Mouse (Mus musculus) small intestine, adult 2 months (tissue): ENCODE data around the gene Clic4.

Source experiments
- CTCF ChIP-seq: fragments of 200-500 bp; IDR thresholded peaks from 2 replicates; pipeline ENCODE4 v1.5.1; 2012; ENCODE audit warnings: low read depth, mild to moderate bottlenecking, control low read depth, inconsistent platforms, low read length, moderate library complexity, mixed read lengths; ENCODE audit not compliant: insufficient replicate concordance, insufficient read length; ENCODE audit errors: extremely low read depth
- POLR2A ChIP-seq: fragments of 200-500 bp; IDR thresholded peaks from 2 replicates; pipeline ENCODE4 v1.6.1; 2012; ENCODE audit warnings: low read depth, mild to moderate bottlenecking, control low read depth, inconsistent platforms, low read length, moderate library complexity

DNA sequence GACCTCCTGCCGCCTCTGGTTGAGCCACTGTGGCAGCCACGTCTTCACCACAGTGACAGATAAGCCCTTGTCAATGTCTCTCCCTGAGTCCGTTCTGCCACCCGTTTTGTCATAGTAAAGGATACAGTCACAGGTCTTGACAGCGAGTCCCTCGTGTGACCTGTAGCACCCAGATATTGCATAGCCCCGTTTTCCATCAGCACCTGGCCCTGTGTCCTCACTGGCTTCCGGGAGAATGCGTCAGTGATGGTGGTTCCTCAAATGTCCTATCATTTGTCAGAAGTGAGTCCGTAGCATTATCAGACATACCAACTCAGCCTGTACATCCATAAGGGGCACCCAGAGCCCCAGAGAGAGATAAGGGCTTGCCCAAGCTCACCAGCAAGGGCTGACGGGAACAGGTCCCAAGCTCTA lies 41.8 kb upstream of the Clic4 start:
- TF ChIP-seq CTCF (no peak), POLR2A (no peak)
